Mouse (Mus musculus) B cell, adult 2 months (primary cell): ENCODE measurements around the gene Kctd15.

Experiments
- DNase-seq, 2 experiments: peaks; one replicate each; pipeline ENCODE4 v3.0.0; 2022

Kctd15 gene

GRCm38 (mm10) chr7:34662227-34662626 is 5.7 kb upstream of the Kctd15 start:
- DNase-seq: no peak

- no peak for DNase-seq
Measured at GRCm38 (mm10) chr7:34659386-34660085, 3.0 kb upstream of the Kctd15 start.

- DNase-seq: peak; percentile 59 to 61
Measured at GRCm38 (mm10) chr7:34655086-34655839, 1.3 kb downstream of the Kctd15 start.

GRCm38 (mm10) chr7:34654441-34655085 is 2.0 kb downstream of the Kctd15 start:
- DNase-seq: no peak

DNA sequence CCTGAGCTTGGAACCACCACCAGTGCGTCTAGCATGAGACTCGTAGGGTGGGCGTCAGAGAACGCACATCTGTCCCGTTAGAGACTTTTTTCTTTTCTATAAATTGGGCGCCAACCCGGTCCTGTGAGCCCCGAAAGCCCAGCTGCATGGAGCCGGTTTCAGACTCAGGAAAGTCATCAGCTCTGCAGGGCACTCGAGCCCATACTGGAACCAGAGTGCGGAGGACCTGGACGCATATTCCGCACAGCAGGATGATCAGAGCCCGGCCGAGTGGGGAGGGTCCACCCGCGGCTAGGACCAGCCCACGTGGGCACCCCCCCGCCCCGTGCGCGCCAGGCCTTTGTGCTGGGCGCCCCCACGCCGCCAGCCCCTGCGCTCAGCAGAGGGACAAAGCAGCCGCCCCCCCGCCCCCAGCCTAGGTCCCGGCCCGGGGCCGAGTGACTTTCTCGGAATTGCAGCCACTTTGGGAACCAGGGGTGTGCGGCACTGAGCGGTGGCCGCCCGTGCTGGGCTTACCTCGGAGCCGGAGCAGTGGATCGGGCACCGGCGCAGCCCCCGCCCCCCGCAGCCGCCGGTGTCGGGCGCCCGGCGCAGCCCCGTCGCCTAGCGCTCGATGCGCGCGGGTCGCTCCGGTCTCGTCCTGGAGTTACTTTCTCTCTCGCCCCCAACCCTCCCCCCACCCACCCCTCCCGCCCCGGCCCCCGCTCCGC is 2.6 kb downstream of the Kctd15 start:
- no peak for DNase-seq

DNA sequence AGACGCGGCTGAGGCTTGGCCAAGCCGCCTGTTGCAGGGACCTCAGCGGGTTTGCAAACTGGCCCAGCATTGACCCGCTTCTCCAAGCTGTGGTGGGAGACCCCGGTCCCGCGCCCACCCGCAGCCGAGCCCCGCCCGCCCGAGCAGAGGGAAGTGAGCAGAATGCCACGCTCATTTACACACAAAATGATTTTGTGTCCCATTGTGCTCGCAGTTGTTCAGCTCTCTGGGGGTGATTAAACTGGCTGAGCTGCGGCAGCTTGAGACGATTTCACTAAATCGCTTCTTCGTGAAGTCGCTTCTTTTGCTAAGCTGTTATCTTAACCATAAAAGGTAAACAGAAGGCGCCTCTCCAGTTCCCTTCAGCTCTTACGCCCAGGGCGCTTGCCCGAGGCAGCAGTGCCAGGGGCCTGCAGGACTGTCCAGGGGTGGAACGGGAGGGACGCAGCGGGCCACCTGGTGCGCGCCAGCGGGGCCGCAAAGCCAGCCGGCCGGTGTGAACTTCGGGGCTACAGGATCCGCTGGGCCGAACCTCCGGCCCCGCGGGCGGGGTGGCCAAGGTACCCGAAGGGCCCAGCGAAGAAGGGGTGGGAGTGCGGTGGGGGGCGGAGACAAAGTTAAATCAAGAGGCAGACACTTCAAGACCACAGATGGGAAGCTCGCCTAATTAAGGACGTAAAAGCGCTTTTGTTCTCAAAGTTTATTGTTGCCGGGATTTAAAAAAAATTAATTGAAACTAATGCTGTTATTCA is 3.6 kb downstream of the Kctd15 start:
- no peak for DNase-seq

- no peak for DNase-seq
Measured at GRCm38 (mm10) chr7:34651381-34651780, 5.2 kb downstream of the Kctd15 start.

GRCm38 (mm10) chr7:34647052-34647451 is 9.5 kb downstream of the Kctd15 start:
- DNase-seq: no peak

DNA sequence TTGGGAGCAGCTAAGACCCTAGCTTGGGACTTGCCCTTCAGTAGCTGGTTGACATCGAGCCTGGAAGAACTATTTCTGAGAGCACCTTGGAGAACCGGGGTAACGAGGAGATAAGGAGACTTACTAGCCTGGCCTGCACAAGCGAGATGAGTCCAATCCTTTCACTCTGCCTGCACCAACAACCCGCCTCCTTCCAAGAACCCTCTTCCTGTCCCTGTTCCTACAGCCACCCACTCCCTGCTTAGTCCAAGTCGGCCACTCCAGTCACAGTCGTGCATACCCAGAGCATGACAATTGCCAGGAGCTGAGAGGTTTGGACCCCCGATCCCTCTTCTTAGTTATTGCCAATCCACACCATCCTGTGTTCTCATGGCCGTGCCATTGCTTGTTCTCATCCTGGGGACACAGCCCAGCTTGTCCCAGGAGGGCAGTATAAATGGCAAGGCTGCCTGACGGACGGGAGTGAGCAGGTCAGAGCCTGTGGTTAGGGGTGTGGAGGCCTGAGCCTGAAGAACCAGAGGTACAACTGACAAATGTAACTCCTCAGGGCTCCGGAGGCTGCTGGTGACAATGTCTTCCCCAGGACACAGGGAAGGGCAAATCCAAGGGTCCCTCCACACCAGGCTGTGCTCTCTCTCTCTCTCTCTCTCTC is 10.3 kb downstream of the Kctd15 start:
- no peak for DNase-seq

- no peak for DNase-seq
Measured at GRCm38 (mm10) chr7:34645623-34646022, 10.9 kb downstream of the Kctd15 start.

GRCm38 (mm10) chr7:34644591-34644990 is 11.9 kb downstream of the Kctd15 start:
- no peak for DNase-seq

- DNase-seq: no peak
Measured at GRCm38 (mm10) chr7:34643329-34643728, 13.2 kb downstream of the Kctd15 start.

GRCm38 (mm10) chr7:34641968-34642367 is 14.6 kb downstream of the Kctd15 start:
- DNase-seq: no peak

- DNase-seq: no peak
Measured at GRCm38 (mm10) chr7:34639798-34640197, 16.7 kb downstream of the Kctd15 start.

DNA sequence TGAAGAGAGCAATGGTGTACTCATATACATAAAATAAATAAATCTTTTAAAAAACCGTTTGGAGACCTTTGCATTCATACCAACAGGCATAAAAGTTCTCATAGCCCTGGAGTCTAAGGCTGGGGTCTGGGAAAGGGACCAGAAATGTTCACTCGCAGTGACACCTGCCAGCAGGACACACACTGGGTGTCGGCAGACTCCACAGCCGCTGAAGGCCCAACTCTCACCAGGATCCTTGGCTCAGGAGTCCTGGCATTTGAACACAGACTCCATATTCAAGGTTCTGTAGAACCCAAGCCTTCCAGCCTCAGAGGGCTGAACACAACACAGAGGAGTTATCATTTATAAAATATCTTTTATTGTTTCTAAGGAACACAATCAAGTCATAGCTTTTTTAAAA is 19.9 kb downstream of the Kctd15 start:
- no peak for DNase-seq

DNA sequence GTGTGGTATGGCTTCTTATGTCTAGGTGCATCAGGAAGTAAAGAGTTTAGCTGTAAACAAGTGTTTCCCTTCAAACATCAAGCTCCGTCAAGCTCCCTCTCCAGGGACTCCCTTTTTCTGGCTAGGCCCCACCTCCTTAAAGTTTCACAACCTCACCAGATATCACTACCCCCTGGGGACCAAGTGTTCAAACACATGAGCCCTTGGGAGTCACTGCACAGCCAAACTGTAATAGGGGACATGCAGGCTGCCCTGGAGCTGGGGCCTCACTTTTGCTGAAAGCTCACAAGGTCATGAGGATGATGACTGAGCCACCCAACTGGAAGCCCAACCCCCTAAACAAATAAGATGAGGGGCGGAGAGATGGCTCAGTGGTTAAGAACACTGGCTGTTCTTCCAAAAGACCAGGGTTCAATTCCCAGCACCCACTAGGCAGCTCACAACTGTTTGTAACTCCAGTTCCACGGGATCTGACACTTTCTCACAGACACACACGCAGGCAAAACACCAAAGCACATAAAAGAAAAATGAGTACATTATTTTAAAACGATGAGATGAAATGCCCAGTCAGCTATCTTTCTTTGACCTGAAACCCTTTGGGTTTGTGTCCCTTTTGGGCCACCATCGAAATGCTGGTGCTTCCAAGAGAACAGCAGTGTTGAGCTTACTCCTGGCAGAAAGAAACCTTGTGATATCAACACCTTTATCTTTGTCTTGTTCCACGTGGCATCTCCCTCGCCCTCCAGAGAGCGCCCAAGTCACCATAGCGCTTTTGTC is 23.4 kb downstream of the Kctd15 start:
- peak in 1 of 2 experiments; percentile 5 for DNase-seq

DNA sequence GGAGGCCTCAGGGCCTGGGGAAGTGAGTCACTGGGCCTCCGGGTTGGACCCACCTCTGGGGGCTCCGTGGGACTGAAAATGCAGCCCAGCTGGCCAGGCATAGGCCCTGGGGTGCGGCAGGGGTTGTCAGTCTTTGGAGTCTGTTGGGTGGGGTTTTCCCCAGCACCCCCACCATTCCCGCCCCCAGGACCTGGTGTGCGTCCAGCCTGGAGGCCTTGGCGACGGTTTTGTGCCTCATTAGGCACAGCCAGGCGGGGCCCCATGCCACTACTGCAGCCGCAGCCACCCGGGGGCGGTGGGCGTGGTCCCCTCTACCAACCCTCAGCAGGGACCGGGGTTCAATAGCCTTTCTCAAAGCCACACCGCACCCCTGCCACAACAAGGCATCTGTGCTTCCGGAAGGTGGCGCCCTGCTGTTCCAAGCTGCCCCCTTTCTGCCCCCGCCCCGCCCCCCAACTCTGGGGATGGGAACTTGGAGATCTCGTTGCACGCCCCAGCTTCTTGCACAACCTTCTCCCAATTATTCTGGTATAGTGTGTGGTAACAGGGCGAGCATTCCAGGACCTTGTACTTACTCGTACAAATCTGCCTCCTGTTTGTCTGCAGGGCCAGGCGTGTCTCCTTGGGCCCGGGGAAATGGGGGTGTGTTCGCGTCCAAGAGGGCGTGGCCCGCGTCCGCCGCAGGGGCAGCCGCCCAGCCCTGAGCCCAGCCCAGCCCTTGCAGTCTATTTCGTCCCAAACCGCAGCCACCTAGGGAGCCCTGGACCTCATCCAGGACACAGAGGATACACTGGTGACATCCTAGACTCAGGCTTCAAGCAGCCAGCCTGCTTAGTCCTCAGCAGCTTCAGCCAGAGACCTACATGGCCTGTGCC is 26.1 kb downstream of the Kctd15 start:
- peak; percentile 32 to 34 for DNase-seq

DNA sequence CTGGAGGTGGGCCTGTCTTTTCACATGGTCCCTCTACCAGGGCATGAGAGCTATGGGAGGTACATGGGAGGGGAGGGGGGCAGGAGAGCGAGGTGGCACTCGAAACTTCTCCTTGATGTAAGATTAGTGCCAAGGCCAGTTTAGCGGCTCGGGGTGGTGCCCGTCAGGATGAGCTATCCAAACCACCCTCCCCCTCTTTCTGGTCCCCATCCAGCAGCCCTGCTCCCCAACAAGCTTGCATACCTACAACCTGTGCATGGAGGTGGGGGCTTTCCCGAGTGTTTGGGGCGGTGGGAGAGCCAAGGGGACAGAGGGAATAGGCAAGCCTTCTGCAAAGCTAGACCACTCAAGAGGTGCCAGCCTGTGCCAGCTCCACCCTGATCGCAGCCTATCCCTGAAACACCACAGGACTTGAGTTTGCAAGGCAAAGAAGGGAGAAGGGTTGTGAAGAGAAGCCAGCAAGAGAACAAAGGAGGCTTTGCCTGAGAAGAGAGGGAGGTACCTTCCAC is 26.8 kb downstream of the Kctd15 start:
- no peak for DNase-seq

DNA sequence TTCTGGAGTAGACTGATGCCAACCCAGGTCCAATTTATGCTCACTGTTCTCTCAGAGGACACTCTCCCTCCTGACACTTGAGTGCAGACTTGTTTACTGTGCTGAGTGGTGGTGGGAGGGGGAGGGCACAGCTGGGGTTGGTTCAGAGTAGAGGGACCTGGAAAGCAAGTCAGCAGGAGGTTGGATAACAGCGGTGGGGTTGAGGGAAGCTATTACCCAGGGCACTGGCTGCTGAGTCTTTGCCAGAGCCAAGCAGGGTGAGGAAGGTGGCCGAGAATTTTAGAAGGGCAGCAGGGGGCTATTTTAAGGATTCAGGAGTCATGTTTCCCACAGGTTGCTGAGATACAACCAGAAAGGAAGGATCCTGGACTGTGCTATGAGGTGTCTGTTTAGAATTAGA is 36.1 kb downstream of the Kctd15 start:
- DNase-seq: no peak
